Mouse (Mus musculus): Measurements from ENCODE around the gene S100a16.
A peak's percentile ranks its signal among the peaks of the same experiment; 100 is the strongest.

S100a16 gene

DNA sequence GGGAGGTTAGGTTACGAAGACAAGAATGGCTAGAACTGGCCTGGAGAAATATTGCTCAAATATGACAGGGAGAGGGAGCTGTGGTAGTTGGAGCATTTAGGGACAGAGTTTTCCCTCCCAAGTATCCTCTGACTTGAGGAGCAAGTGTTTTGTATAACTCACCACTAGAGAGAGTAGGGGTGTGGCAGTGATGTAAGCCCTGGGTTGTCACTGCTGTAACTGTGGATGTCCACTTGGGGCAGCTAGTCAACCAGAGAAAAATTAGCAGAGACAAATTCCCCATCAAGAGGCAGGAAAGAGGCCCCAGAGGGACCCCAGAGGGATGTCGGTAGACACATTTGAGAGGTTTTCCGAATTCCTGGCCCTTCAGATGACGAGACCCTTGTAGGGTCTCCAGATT, 11.6 kb upstream of the S100a16 start:
- peak; percentile 61 for DNase-seq (ENCODE audit: low spot score)

DNA sequence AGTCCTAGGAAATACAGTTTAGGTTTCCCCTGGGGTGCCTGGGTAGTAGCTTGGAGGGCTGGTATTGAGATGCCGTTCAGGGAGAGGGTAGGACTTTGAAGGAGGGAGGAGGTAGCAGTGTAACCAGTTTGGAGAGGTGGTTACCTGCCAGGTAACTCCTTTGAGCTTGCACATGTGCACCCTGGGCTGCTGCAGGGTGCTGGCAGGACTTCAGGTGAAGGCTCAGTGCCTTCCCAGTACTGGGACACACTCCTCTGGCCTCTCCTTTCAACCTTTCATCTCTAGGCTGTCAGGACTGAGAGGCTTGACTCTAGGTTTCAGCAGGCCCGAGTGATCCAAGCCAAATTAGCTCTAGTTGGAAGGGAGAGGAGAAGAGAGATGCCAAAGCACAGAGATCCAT, 11.0 kb upstream of the S100a16 start:
- DNase-seq (ENCODE audit: low spot score) = peak; percentile 32

GRCm38 (mm10) chr3:90526580-90526979, 10.5 kb upstream of the S100a16 start, which contains the start of gene S100a14:
Gene S100a14 (plus strand): TSS chr3:90526856.
- peak; percentile 88 for DNase-seq (ENCODE audit: low spot score)

- no peak for DNase-seq (ENCODE audit: low spot score)
Measured at GRCm38 (mm10) chr3:90527291-90527873, 9.7 kb upstream of the S100a16 start.

GRCm38 (mm10) chr3:90531713-90532112, 5.3 kb upstream of the S100a16 start:
- no peak for DNase-seq (ENCODE audit: low spot score)

DNA sequence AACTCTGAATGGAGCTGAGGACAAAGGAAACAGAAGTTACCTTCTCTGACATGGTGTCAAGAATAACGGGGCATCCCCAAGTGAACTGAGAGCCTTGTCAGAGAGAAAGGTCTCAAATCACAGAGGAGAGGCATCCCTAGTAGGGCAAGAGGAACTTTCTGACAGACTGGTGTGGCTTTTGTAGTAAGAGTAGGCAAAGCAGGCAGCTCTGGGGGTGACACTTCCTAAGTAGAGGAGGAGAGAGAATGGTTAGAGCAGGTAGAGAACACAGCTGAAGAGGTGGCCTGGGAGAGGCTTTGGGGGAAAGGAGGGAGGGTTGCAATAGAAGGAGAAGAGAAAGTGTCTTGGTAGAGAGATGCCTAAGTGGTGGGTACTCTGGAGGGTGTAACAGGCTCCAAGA, 1.6 kb upstream of the S100a16 start:
- DNase-seq (ENCODE audit: low spot score) = no peak

GRCm38 (mm10) chr3:90537905-90538296, 847 bp downstream of the S100a16 start:
- DNase-seq (ENCODE audit: low spot score) = peak; percentile 70

GRCm38 (mm10) chr3:90540904-90541303, 3.9 kb downstream of the S100a16 start:
- DNase-seq (ENCODE audit: low spot score) = no peak

GRCm38 (mm10) chr3:90549676-90550420, 12.8 kb downstream of the S100a16 start:
- no peak for DNase-seq (ENCODE audit: low spot score)

GRCm38 (mm10) chr3:90550421-90550790, 13.4 kb downstream of the S100a16 start:
- DNase-seq (ENCODE audit: low spot score) = no peak

GRCm38 (mm10) chr3:90552231-90552630, 15.2 kb downstream of the S100a16 start:
- DNase-seq (ENCODE audit: low spot score) = no peak

DNA sequence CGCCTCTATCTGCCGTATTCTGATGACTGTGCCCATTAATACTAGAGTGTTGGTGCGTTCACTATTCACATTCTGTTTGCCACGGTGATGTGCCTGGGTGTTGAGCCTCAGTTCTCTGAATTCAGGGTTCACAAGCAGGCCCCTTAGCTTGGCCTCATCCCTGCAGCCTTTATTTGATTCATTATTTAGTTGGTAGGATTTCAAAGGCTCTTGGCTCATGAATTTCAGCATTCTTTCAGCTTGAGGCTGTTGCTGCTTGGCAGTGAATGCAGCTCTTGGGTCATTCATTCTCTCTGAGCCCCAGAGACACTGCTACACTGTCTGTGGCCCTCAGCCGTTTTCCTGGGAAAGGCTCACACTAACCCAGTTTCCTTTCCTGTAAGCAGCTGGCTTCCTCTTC, 18.9 kb downstream of the S100a16 start:
- DNase-seq (ENCODE audit: low spot score) = no peak

DNA sequence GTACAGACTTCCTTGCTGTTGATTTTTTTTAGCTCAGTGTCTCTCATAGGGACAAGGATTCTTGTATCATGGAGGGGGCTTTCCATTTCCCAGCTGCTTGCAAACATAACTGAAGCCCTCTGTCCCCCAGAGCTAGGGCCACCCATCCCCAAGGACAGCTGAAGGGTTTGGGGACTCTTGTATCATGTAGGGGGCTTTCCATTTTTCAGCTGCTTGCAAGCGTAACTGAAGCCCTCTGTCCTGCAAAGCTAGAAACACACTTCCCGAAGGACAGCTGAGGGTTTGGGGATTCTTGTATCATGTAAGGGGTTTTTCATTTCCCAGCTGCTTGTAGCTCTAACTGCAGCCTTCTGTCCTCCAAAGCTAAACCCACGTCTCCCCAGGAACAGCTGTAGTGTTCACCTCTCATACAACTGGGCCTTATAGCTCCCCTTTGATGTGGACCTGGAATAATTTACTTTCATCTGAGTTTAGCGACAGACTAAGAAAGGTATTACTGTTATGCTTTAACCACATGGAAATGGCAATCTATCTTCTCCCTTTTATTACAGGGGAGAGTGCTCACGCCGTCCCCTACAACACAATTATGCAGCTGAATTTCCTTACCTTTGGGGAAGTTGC, 23.1 kb downstream of the S100a16 start, which contains the start of gene S100a3:
S100a3 (plus strand) TSS at position 571 of the 621 bp plus-strand sequence.
- DNase-seq (ENCODE audit: low spot score) = no peak

DNA sequence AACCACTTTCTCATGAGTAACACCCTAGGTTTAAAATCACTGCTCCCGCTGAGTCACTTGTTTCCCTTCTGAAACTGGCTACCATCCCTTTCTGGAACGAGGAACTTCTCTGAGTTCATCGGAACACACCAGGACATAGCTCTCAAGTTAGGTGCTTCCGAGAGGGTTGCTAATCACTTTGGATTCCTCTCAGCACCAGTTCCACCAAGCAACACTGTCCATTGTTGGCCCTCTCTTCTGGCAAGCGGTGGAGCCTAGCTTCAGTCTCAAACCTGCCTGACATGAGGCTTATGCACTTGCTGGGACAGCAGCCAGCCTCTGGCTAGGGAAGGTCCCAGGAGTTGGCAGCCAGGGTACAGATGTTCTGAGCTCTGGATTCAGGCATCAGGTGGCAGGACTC, 37.6 kb downstream of the S100a16 start:
- peak; percentile 35 for DNase-seq (ENCODE audit: low spot score)

GRCm38 (mm10) chr3:90575320-90575719, 38.3 kb downstream of the S100a16 start:
- no peak for DNase-seq (ENCODE audit: low spot score)

- no peak for DNase-seq (ENCODE audit: low spot score)
Measured at GRCm38 (mm10) chr3:90576351-90577001, 39.4 kb downstream of the S100a16 start.

- no peak for DNase-seq (ENCODE audit: low spot score)
Measured at GRCm38 (mm10) chr3:90579433-90579832, 42.4 kb downstream of the S100a16 start.

GRCm38 (mm10) chr3:90581141-90581540, 44.1 kb downstream of the S100a16 start:
- no peak for DNase-seq (ENCODE audit: low spot score)

GRCm38 (mm10) chr3:90582156-90582555, 45.1 kb downstream of the S100a16 start:
- DNase-seq (ENCODE audit: low spot score) = no peak

- DNase-seq (ENCODE audit: low spot score) = no peak
Measured at GRCm38 (mm10) chr3:90582556-90582955, 45.5 kb downstream of the S100a16 start.

- DNase-seq (ENCODE audit: low spot score) = no peak
Measured at GRCm38 (mm10) chr3:90583893-90584292, 46.8 kb downstream of the S100a16 start.

GRCm38 (mm10) chr3:90585595-90585994, 48.5 kb downstream of the S100a16 start:
- peak; percentile 76 for DNase-seq (ENCODE audit: low spot score)

Data from urinary bladder, postnatal 14 days (tissue).